Mouse (Mus musculus) 416B (cell line): ENCODE results near the gene Vmn2r28.
"Not testable (repeated sequence)": the region's sequence is repeated elsewhere in the genome, so short reads cannot be mapped to it uniquely, and the experiment has no call there.

ENCODE experiments used
- DNase-seq: peaks from one replicate; pipeline ENCODE4 v3.0.0; 2011; ENCODE audit warnings: low read depth

Gene Vmn2r28

GRCm38 (mm10) chr7:5493856-5494255 lies at the start of gene Vmn2r28:
TSS of gene Vmn2r28 (minus strand) at chr7:5493956.
- DNase-seq = not testable (repeated sequence)

GRCm38 (mm10) chr7:5540770-5541436 lies 47.1 kb upstream of the Vmn2r28 start:
- not testable (repeated sequence) for DNase-seq

DNA sequence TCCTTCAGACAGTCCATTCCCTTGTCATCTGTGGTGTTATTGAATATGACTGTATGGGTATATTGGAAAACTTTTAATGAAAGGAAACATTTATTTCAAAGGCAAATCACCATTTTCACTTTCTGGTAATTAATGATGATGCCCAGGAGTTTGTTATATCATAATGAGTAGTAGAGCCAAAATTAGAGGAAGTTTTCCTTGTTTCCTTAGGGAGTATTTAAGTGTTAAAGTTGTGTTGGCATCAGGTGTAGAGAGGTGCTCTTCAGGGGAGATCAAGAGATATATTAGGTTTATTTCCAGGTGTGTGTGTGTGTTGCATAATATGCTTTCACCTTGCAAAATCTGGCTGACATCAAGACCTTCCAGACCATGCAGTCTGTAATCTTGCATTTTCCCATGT lies 37.1 kb downstream of the Vmn2r28 start, which contains the start of gene Vmn1r59:
Vmn1r59 (minus strand) TSS at position 101 of the 400 bp plus-strand sequence.
- DNase-seq = no peak

- not testable (repeated sequence) for DNase-seq
Measured at GRCm38 (mm10) chr7:5454011-5454410, 39.7 kb downstream of the Vmn2r28 start.

- no peak for DNase-seq
Measured at GRCm38 (mm10) chr7:5448627-5449026, 45.1 kb downstream of the Vmn2r28 start.
